Mouse (Mus musculus) liver, postnatal 0 days (tissue): Measurements from ENCODE around the gene Fam189a1.

Source experiments
- CTCF ChIP-seq: sonication (generic); IDR thresholded peaks from 2 replicates; pipeline ENCODE4 v1.5.1; 2016; ENCODE audit warnings: antibody characterized with exemption, low read depth
- EP300 ChIP-seq: IDR thresholded peaks from 2 replicates; pipeline ENCODE4 v1.6.1; 2016; ENCODE audit warnings: antibody characterized with exemption, low read depth, mild to moderate bottlenecking

DNA sequence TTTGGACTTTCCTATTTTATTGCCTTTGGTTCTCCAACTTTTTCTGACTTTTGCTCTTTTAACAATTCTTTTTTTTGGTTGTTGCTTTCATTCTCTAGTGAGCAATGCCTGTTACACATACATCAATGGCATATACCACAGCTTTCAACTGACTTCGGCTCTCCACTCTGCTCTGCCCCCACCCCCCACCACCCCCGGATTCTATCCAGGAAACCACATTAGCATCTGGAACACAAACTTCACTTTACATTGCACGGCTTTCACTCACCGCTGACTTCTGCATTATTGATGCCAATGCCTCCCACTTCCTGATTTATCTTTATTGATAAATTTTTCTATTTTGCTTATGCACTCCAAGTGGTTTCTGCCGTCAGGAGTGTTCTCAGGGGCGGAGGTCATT is 146.1 kb downstream of the Fam189a1 start:
- TF ChIP-seq CTCF (no peak), EP300 (no peak)
